Mouse (Mus musculus) kidney, postnatal 36 days (tissue): ENCODE measurements at regions not wholly inside any gene's neighbourhood (a gene's known extent, or its start where the extent isn't known, plus 50 kb on each side); places are given as distances from the start of the nearest gene placed in this dataset.

ENCODE experiments used
- DNase-seq, 2 experiments: peaks; one replicate each; pipeline ENCODE4 v3.0.0; 2021 to 2022; ENCODE audit warnings: mixed read lengths in 2 of 2

DNA sequence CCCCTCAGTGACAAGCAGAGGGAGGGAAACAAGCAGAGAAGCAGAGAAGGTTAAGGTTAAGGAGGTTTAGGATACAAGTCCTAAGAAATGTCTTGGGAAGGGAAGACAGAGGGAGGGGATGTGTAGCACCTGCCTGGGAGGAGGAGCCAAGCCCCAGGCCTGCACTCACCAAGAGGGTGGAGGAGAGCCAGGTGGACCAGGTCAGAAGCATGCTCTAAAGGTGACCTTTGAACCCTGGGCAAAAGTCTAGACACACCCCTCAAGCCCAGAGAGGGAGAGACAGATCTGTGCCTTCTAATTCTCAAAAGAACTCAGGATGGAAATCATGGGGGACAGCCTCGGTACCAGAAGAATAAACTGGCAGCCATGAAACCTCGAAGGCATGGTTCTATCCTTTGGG, 54.4 kb upstream of the Calm2 start:
- peak; percentile 57 to 65 for DNase-seq

GRCm38 (mm10) chr17:87501687-87502387, 55.1 kb upstream of the Calm2 start:
- peak in 1 of 2 experiments; percentile 14 for DNase-seq

DNA sequence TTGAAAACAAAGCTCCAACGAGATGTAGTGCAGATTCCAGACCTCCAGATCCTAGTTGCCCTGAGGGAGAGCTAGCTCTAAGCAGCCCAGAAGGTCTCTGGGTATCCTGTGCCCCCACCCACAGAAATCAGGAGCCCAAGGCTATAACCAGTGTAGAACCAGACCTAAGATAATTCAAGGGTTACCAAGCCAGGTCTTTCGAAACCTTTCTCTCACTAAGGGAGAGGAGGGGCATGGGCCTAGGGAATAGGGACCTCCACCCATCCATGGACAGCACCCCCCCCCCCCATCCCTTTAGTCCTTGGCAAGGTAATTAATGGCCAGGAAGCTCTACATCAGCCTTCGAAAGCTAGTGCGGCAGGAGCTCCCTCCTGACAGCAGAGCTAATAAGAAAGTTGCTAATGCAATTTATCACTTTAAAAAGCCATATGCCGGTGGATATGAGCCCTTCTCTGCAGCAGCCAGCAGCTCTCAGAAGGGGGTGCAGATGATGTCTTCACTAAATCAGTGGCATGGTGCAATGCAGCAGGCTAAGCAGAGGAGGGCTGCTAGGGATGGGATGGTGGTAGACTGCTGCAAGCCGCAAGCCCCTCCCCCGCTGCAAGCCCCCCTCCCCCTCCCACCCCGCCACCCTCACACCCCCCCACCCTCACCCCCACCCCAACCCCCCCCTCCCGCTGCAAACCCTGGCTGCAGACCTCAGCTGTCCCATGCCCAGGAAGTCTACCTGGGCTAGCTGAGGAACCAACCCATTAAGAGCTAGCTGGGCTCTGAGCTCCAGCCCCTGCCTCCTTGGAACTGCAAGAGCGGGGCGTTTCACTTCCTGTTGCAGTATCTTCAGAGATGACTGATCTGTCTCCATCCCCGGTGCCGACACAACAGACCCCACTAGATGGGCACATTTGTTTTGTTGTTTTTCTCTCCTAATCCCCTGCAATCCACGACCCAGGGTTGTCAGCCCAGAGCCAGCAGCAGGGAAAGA, 55.9 kb upstream of the Calm2 start:
- no peak for DNase-seq

GRCm38 (mm10) chr17:87503491-87503890, 56.8 kb upstream of the Calm2 start:
- DNase-seq: no peak

GRCm38 (mm10) chr17:87504960-87505681, 58.4 kb upstream of the Calm2 start:
- DNase-seq: no peak

GRCm38 (mm10) chr17:87507848-87508247, 61.1 kb upstream of the Calm2 start:
- DNase-seq: peak in 1 of 2 experiments; percentile 23

GRCm38 (mm10) chr17:87508582-87509253, 62.0 kb upstream of the Calm2 start:
- DNase-seq: no peak

GRCm38 (mm10) chr17:87512000-87512611, 65.4 kb upstream of the Calm2 start:
- no peak for DNase-seq

- DNase-seq: no peak
Measured at GRCm38 (mm10) chr17:87513822-87514221, 67.1 kb upstream of the Calm2 start.

GRCm38 (mm10) chr17:87514366-87515126, 67.8 kb upstream of the Calm2 start:
- DNase-seq: no peak

DNA sequence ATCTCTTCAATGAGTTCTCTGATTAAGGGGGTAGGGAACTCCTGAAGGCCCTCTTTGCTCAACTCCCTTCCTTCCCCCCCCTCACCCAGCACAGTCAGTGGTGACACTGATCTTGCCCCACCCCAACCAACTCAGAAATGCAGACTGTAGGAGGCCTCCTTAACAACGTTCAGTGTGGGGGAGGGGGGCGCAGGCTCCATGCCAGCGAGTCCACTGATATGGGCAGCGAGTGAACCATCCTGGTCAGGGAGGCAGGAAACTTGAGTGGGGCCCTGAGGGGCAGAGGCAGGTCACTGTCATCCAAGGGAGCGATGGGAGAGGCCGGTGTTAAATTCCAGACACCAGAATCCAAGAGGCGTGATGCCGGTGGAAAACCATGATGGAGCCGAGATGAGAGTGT, 70.5 kb upstream of the Calm2 start:
- no peak for DNase-seq

GRCm38 (mm10) chr17:87519454-87519853, 72.7 kb upstream of the Calm2 start:
- no peak for DNase-seq

DNA sequence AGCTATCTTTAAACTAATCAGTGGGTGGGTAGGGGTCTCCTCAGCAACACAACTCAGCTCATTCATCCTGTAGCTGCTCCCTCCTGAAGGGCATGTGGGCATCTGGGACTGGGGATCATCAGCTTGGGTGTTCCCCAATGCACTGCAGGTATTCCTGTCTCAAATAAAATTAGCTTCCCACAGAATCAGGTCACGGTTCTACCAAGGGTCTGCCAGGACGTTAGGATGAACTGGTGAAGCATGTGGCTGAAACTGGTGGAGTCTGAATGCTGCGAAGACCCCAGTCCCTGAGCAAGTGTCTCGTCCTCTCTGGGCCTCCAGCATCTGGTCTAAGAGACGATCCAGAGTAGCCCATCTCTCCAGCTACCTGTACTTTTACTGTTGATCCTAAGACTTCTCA, 74.1 kb upstream of the Calm2 start:
- no peak for DNase-seq

DNA sequence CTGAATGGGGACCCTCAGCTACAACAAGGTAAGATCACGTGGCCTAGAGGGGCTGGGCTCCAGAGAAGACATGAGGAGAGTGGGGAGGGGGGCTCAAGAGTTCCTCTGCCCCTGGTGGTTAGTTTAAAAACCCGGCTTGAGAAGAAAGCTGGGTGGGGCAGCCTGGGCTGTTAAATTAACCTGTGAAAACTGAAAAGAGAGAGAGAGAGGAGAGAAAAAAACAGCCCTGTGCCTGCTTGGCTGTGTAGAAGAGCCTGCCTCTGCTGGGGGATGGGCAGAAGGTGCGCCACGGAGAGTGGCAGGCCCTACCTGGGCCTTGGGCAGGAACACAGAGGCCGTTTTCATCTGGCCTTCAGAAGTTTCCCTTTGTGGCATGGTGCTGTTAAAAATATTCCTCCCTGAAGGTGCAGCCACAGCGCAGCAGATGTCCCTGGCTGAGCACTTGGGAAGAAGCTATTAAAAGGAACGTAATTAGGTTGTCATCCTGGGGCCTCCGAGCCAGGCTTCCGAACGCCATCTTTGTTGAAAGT, 75.0 kb upstream of the Calm2 start:
- no peak for DNase-seq

- DNase-seq: no peak
Measured at GRCm38 (mm10) chr17:87522500-87523091, 75.9 kb upstream of the Calm2 start.

- DNase-seq: peak; percentile 24 to 38
Measured at GRCm38 (mm10) chr17:87523643-87524042, 76.9 kb upstream of the Calm2 start.

GRCm38 (mm10) chr17:87527174-87527573, 80.4 kb upstream of the Calm2 start:
- DNase-seq: no peak

DNA sequence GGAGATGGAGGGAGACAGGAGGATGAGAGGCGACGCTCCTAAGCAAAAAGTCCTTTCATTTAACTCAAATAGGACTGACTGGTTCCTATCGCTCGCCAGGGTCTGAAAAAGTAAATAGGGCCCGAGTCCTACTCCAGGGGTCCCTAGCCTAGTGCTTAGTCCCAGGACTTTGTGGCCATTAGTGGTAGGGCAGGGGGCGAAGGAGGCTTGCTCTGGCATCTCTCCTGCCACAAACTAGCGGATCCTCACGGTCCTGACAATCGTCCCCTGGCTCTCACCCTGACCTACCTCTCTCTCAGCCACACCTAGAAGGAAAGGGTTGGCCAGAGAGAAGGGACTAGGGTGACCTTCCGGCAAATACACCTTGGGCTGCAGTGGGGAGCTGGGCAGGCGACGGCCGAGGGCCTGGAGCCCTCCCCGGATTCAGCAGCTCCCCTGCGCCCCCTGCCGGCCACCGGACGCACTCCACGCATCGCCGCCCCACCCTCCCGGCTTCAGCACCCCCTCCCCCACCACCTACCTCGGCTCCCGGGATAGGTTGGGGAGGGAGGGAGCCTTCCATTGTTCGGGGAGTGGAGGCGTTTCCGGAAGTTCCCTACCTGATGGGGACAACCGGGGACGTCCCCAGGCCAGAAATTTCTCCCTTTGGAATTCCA, 83.6 kb upstream of the Calm2 start:
- peak; percentile 79 to 93 for DNase-seq

DNA sequence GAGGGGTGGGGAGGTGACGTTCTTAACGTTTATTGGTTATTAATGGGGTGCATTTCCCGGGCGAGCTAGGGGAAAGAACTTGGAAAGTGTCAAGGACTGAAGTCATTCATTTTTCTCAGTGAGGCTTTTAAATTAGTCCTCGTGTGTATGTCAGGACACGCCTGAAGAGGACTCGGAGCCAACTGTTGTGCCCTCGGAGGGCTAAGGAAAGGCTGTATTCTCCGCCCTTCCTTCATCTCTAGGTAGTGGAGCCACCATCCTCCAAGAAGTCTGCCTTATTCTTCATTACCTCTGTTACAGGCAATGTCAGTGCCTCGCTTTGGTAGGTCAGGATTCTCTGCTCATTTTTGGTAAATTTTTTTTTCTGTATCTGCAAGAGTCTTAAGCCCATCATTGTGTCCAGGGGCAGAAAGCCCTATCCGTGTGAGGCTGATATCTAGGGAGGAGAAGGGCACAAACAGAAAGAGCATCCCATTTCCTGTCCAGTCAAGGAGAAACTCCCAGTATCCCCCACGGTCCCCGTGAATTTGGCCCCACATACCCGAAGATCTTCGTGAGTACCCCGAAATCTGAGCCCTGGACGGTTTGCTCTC, 84.2 kb upstream of the Calm2 start:
- DNase-seq: no peak
